Mouse (Mus musculus): ENCODE results near the gene Klrg2.

Klrg2 gene

GRCm38 (mm10) chr6:38629556-38629955, 7.5 kb downstream of the Klrg2 start:
- no peak for DNase-seq (ENCODE audit: low read depth, low spot score)

DNA sequence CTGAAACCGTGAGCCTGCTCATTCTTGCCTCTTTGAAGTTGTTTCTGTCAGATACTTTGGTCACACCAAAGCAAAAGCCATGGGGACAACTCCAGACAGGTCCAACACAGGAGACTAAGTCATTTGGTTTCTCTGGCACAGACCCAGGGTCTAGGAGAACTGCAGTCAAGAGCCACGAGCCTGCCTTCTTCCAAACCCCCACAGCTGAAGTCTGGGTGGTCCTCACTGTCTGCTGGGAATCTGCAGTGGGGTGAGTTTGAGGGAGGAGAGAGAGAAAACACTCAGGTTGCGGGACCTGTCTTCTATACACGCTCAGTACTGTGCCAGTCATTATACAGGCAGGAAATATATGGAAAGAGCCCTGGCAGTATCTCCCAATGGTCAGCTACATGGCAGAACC, 9.6 kb downstream of the Klrg2 start:
- DNase-seq (ENCODE audit: low read depth, low spot score): no peak

DNA sequence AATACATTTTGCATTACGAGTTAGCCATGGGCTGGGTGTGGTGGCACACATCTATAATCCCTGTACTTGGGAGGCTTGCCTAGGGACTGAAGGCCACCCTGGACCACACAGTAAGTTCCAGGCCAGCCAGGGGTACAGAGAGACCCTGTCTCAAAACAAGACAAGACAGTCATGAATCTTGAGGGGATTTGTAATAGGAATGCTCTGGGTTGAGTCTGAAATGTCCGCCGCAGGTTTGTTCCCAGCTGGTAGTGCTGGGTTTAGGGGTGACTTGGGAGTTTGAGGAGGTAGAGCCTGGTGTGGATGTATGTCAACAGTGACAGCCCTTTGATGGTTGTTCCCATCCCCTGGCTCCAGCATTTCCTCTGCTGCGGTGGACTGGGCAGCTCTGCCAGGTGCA, 10.0 kb downstream of the Klrg2 start:
- DNase-seq (ENCODE audit: low read depth, low spot score): no peak

DNA sequence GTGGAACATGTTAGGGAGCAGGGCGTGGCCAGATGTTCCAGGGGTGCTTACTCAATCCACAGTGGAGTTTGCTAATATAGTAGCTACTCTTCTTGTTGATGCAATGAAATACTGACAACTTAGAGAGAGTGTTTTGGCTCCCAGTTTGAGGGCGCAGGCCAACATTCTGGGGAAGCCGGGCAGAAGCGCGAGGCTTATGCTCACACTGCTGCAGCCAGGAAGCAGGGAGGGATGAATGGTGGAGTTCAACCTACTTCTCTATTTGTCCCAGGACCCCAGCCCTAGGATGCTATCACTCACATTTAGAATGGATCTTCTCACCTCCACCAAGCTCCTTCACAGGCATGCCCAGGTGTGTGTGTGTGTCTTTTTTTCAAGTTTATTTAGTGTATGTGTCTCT, 11.0 kb downstream of the Klrg2 start:
- no peak for DNase-seq (ENCODE audit: low read depth, low spot score)

DNA sequence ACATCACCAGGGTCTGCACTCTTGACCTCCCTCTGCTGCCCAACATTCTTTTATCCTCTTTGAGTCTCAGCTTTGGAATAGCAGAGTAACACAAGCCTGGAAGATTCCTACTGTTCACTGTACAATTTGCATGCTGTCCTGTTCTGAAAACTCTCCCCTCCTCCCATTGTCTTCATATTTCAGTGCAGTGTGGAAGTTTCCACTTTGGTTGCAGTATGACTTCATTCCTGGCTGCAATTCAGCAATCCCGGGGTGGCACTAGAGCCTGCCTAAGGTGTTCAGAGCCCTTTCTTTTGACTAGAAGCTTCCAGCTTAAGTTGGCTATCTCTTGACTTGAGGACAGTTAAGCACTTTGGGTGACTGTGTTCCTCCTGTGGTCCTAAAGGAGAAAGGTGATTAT, 12.6 kb downstream of the Klrg2 start:
- DNase-seq (ENCODE audit: low read depth, low spot score): no peak

GRCm38 (mm10) chr6:38623457-38623856, 13.6 kb downstream of the Klrg2 start:
- no peak for DNase-seq (ENCODE audit: low read depth, low spot score)

- no peak for DNase-seq (ENCODE audit: low read depth, low spot score)
Observed at GRCm38 (mm10) chr6:38622406-38622805, 14.6 kb downstream of the Klrg2 start.

GRCm38 (mm10) chr6:38609892-38610291, 27.1 kb downstream of the Klrg2 start:
- DNase-seq (ENCODE audit: low read depth, low spot score): no peak

DNA sequence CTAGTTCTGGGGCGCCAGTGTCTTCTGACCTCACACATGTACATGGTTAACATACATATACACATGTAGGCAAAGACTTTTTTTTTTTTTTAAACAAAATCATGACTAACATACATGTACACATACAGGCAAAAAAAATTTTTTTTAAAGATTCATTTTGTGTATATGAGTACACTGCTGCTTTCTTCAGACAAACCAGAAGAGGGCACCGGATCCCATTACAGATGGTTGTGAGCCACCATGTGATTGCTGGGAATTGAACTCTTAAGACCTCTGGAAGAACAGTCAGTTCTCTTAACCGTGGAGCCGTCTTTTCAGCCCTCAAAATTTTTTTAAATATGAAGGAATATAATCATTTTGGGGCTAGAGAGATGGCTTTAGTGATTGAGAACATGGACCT, 39.6 kb downstream of the Klrg2 start:
- no peak for DNase-seq (ENCODE audit: low read depth, low spot score)

DNA sequence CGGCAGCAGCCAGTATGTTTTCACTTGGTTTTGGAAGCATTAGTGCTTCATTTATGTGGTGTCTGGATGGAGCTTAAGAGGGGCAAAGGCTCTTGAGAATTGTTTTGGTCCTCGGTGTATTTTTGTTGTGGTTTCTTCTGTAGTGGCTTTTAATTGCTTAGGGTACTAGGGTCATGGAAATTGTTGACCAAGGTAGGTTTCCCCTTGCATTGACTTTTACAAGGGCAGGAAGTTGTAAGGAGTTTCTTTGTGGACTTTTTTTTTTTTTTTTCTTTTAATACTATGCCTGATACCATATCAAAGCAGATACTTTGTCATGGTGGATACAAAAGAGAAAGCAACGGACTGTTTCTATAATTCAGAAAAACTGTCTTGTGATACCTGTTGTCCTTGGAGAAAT, 55.3 kb downstream of the Klrg2 start:
- DNase-seq (ENCODE audit: low read depth, low spot score): no peak

- no peak for DNase-seq (ENCODE audit: low read depth, low spot score)
Observed at GRCm38 (mm10) chr6:38580112-38580857, 56.8 kb downstream of the Klrg2 start.

DNA sequence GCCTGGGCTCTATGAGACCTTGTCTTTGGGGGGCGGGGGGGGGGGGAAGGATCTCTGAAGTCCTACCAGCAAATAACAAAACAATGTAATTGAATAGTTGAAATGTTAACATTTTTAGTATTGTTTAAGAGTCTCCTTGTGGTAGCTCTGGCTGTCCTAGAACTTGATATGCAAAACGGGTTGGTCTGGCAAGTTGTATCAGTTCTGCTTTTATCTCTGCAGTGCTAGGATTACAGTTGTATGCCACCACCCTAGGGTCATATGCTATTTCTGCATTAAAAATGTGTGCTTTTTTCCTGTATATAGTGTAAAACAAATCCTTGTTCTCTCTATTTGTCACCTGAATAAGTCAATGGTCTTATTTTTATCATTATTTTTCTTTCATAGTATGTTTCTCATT, 60.9 kb downstream of the Klrg2 start:
- DNase-seq (ENCODE audit: low read depth, low spot score): no peak

Measured in embryo, embryonic 11.5 days (tissue).